Mouse (Mus musculus): ENCODE data around the gene Haspin. TPM values are rescaled to one million over a fixed set of nuclear protein-coding genes. Genes with fewer than 3 reads are reported as not detected.

Haspin gene
- 18.2 and 18.4 TPM in 2 replicates for polyA plus RNA-seq (2016; fragmentation: Nextera tagmentation; extraction: Ambion mirVana)

DNA sequence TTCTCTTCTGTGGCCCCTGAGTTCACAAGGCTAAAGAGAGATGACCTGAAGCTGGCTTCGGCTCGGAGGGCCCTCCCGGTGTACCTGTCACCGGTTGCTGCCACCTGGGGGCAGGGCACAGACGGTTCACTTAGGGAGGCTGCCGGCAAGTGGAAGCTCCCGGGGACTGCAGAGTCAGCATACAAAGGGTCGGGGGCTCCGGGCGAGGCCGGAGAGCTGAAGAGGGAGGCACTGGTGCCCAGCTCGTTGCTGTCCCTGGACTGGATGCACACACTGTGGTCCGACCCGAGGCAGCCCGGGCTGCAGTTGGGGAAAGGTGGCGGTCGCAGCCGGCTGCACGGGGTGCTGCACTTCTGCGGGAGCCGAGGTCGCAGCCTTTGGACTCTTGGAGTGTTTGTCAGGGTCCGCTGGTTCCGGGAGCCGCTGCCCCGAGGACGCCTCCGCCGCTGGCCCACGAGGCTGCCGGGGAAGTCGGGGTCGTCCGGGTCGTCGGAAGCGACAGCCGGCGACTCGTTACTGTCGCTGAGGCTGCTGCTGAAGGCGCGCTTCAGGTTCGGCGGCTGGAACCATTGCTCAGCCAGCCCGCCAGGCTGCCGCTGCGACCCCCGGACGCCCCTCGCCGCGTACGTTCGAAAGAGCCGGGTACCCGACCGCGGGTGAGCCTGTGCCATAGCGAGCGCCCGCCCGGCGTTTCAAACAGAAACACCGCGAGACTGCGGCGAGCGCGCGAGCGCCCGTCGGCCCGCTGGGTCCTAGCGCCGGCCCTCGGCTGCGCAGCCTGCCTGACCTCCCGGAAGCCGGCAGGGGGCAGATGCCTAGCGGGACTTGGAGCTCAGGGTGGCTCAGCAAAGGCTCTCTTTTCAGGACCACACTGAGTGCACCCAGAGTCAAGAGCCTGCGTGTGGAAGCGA lies at the start of gene Haspin:
Gene Haspin (minus strand): TSS at position 704 of the 911 bp plus-strand sequence.
- Histone ChIP-seq H3K4me2 (replicated peaks) (peak within 1 kb of the TSS; percentile 85), H3K27me3 (no peaks in the 10 kb centered on the region), H3K4me1 (peaks cover 36% of the 10 kb centered on the region), H3K36me3 (peaks cover 10% of the 10 kb centered on the region; the same call in 1 of the 2 replicates), H3K9me3 (no peaks in the 10 kb centered on the region), H3K4me3 (peak within 1 kb of the TSS; percentile 65), H3K27ac (no peak within 1 kb of the TSS), H3K9ac (peak within 1 kb of the TSS; percentile 69)
- peak; percentile 92 for ATAC-seq (ENCODE audit: insufficient number of reproducible peaks, insufficient read depth, low FRiP score, low TSS enrichment)
- WGBS, result under 1% methylated on average over 84 of the region's 84 CpGs

DNA sequence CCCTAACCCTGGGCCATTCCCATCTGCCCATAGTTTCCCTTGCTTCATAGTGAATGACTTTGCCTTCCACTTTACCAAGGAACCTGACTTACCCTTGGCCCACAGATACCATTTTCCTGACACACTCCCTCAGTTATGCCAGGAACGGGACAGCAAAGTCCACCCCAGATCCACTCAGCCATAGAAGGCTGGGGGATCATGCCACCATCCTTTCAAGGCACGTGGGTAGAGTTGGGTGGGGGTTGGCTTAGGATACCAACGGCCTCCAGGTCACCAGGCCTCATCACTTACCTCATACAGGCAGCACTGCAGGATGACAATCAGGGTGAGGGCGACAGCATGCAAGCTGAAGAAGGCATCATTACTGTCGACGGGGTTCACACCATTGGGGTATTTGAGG lies 49.1 kb upstream of the Haspin start:
- no peak for ATAC-seq (ENCODE audit: insufficient number of reproducible peaks, insufficient read depth, low FRiP score, low TSS enrichment)
- Histone ChIP-seq H3K27ac (no peak overlapping the region), H3K36me3 (peaks cover 35% of the 10 kb centered on the region), H3K27me3 (no peaks in the 10 kb centered on the region), H3K9ac (no peak overlapping the region), H3K9me3 (no peaks in the 10 kb centered on the region), H3K4me3 (no peak overlapping the region), H3K4me1 (no peaks in the 10 kb centered on the region), H3K4me2 (replicated peaks) (no peak overlapping the region)
- 85% methylated on average over 6 of the region's 6 CpGs for whole genome bisulfite sequencing

DNA sequence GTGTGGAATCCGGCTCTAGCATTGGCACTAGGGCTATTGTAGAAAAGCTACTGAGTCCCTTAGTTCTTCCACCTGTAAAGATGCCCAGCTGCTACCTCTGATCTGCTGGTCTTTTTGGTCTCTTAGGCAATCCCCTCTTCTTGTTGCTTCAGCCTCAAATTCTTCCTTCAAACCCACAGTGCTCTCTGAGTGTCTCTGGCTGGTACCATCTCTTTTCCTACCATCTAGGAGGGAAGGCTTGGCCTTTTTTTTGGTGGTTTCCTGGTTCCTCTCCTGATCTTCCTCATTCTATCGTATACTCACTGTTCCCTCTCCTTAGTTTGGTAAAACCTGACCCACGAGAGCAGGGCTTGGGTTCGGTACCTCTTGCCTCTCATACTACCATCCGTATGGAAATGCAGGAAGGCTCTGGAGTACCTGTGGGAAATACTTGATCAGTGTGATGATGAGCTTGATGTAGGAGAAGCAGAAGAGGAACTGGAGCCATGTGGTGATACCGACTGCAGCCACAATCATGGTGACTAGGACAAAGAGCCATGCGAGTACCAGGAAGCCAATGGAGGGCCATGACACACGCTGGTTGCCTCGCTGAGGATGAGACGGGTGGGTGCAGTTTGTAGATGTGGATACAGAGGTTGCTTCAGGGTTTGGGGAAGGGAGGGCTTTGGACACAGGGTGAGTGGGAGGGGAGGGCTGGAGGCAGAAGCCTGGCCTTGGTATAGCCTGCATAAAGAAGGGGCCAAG lies 48.0 kb upstream of the Haspin start:
- H3K4me2 ChIP-seq (replicated peaks), result no peak overlapping the region
- no peaks in the 10 kb centered on the region for H3K4me1 ChIP-seq
- no peaks in the 10 kb centered on the region for H3K27me3 ChIP-seq
- H3K4me3 ChIP-seq, result no peak overlapping the region
- ATAC-seq (ENCODE audit: insufficient number of reproducible peaks, insufficient read depth, low FRiP score, low TSS enrichment), result no peak
- peaks cover 28% of the 10 kb centered on the region for H3K36me3 ChIP-seq
- 90% methylated on average over 10 of the region's 10 CpGs for WGBS
- H3K27ac ChIP-seq, result no peak overlapping the region
- no peak overlapping the region for H3K9ac ChIP-seq
- H3K9me3 ChIP-seq, result no peaks in the 10 kb centered on the region

DNA sequence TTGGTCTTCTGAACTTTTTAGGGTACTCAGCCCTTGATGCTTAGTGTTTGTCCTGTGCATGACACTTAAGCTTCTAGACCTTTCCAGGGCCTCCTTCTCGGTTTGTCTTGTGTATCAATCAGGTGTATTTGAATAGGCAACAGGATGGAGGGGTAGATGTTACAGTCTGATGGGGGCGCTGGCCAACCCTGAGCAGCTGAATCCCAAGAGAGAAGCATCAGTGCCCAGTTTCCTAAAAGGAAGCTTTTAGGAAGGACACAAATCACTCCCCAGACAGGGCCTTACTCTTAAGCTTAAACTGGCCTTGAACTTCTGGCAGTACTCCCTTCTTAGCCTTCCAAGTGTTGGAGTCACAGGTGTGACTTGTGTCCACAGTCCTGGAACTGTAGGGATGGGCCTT lies 39.8 kb upstream of the Haspin start:
- peak overlapping the region; percentile 96 for H3K4me3 ChIP-seq
- no peak for ATAC-seq (ENCODE audit: insufficient number of reproducible peaks, insufficient read depth, low FRiP score, low TSS enrichment)
- peak overlapping the region; percentile 93 for H3K9ac ChIP-seq
- H3K36me3 ChIP-seq, result peaks cover 21% of the 10 kb centered on the region
- 2% methylated on average over 2 of the region's 2 CpGs for WGBS
- H3K4me1 ChIP-seq, result peaks cover 15% of the 10 kb centered on the region
- H3K9me3 ChIP-seq, result no peaks in the 10 kb centered on the region
- H3K4me2 ChIP-seq (replicated peaks), result peak overlapping the region; percentile 68
- H3K27ac ChIP-seq, result peak overlapping the region; percentile 95; the same call in 1 of the 2 replicates
- no peaks in the 10 kb centered on the region for H3K27me3 ChIP-seq

GRCm38 (mm10) chr11:73177509-73177875 lies 39.4 kb upstream of the Haspin start:
- Histone ChIP-seq H3K4me1 (peaks cover 15% of the 10 kb centered on the region), H3K9ac (peak overlapping the region; percentile 93), H3K27ac (peak overlapping the region; percentile 95), H3K4me3 (peak overlapping the region; percentile 96), H3K9me3 (no peaks in the 10 kb centered on the region), H3K27me3 (no peaks in the 10 kb centered on the region), H3K36me3 (peaks cover 21% of the 10 kb centered on the region), H3K4me2 (replicated peaks) (peak overlapping the region; percentile 68)
- under 1% methylated on average over 28 of the region's 28 CpGs for WGBS
- ATAC-seq (ENCODE audit: insufficient number of reproducible peaks, insufficient read depth, low FRiP score, low TSS enrichment), result peak; percentile 64

DNA sequence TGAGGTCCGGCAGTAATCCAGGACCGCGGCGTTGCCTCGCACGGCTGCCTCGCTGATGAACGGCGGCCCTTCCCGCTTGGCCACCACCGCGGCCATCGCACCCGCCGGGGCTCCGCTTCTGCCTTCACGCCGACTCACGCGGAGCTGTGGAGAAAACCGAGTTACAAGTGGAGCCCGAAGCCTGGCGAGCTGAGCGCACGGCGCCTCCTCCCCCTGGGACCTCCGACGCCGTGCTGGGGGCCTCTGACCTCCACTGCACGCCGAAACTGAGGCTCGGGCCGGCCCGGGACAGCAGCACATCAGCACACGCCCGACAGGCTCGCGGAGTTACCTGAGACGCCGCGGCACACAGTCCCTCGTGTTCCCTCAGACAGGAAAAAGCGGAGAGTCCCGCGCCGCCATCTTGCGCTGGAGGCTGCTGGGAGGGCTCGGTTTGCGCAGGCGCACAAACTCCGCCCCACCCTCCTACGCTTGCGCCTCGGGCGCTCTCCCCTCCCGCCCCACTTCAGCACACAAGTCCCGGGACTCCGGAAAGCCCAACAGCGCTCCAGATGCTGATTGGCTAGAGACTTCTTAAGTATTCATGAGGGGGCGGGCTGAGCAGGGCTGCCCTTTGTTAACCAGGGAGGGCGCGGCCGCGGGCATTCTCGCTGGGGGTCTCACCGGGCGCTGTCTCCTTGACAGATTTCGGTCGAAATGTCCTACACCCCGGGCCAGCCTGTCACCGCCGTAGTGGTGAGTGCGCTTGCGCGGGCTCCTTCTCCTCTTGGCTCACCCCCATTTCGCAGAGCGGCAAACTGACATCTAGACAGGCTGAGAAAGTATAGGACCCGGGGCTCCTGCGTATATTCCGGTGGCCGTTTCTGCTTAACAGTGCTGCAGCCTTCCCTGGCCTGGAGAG lies 38.8 kb upstream of the Haspin start, which contains the start of the genes Emc6 and Tax1bp3:
Gene Emc6 (minus strand): TSS at position 430 of the 901 bp plus-strand sequence.
Gene Tax1bp3 (plus strand): TSS at position 476 of the 901 bp plus-strand sequence.
- Histone ChIP-seq H3K27ac (peak within 1 kb of the TSS; percentile 95), H3K9me3 (no peaks in the 10 kb centered on the region), H3K27me3 (no peaks in the 10 kb centered on the region), H3K9ac (peak within 1 kb of the TSS; percentile 93), H3K36me3 (peaks cover 22% of the 10 kb centered on the region), H3K4me1 (peaks cover 15% of the 10 kb centered on the region), H3K4me2 (replicated peaks) (peak within 1 kb of the TSS; percentile 74), H3K4me3 (peak within 1 kb of the TSS; percentile 96)
- peak; percentile 96 for ATAC-seq (ENCODE audit: insufficient number of reproducible peaks, insufficient read depth, low FRiP score, low TSS enrichment)
- under 1% methylated on average over 81 of the region's 81 CpGs for WGBS

DNA sequence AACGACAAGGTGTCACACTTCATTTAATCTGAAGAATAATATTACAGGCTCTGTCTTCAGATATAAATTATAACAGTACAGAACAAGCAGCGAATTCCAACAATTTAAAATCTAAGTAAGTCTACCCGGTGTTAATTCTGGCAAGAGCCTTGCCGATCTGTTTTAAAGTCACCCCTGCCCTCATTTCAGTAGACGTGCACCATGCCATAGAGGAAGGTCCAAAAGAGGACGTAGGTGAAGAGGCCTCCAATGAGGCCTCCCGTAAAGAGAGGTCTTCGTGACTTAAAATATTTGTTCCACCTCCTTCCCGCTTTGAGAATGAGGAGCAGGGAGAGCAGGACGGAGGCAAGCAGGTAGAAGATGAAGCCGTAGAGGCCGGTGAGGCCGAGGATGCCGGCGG lies 38.1 kb upstream of the Haspin start:
- 1% methylated on average over 15 of the region's 15 CpGs for WGBS
- Histone ChIP-seq H3K27me3 (no peaks in the 10 kb centered on the region), H3K4me3 (peak overlapping the region; percentile 96), H3K27ac (peak overlapping the region; percentile 88), H3K4me2 (replicated peaks) (peak overlapping the region; percentile 74), H3K9ac (peak overlapping the region; percentile 93), H3K36me3 (peaks cover 25% of the 10 kb centered on the region), H3K9me3 (no peaks in the 10 kb centered on the region), H3K4me1 (peaks cover 15% of the 10 kb centered on the region)
- ATAC-seq (ENCODE audit: insufficient number of reproducible peaks, insufficient read depth, low FRiP score, low TSS enrichment), result no peak

GRCm38 (mm10) chr11:73175612-73176011 lies 37.5 kb upstream of the Haspin start:
- peak overlapping the region; percentile 96 for H3K4me3 ChIP-seq
- H3K9ac ChIP-seq, result peak overlapping the region; percentile 93
- no peak for ATAC-seq (ENCODE audit: insufficient number of reproducible peaks, insufficient read depth, low FRiP score, low TSS enrichment)
- H3K4me2 ChIP-seq (replicated peaks), result peak overlapping the region; percentile 74
- H3K36me3 ChIP-seq, result peaks cover 25% of the 10 kb centered on the region
- H3K27me3 ChIP-seq, result no peaks in the 10 kb centered on the region
- H3K4me1 ChIP-seq, result peaks cover 15% of the 10 kb centered on the region
- no peaks in the 10 kb centered on the region for H3K9me3 ChIP-seq
- no peak overlapping the region for H3K27ac ChIP-seq
- 34% methylated on average over 8 of the region's 8 CpGs for WGBS

DNA sequence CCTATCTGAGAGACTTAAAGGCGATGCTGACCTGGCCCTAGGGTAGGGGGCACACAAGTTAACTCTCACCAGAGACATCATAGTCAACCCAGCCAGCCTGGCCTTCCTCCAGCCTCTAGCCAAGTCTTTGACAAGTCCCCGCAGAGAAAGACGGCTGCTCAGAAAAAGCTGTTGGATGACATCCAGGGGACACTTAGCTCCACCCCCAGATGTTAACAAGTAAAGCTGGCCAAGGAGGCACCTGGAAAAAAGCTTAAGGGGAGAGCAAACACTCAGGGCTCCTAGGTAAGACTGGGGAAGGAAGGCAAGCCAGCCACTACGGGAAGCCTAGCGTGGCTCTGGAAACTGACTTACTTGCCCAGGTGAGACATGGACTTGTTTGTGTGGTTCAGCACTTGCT lies 34.1 kb upstream of the Haspin start:
- Histone ChIP-seq H3K4me1 (peaks cover 6% of the 10 kb centered on the region), H3K4me2 (replicated peaks) (no peak overlapping the region), H3K36me3 (peaks cover 29% of the 10 kb centered on the region), H3K4me3 (no peak overlapping the region), H3K27me3 (no peaks in the 10 kb centered on the region), H3K27ac (0 out of 2 replicates have a peak overlapping the region, but pooled peaks have one; percentile 50), H3K9me3 (no peaks in the 10 kb centered on the region), H3K9ac (no peak overlapping the region)
- ATAC-seq (ENCODE audit: insufficient number of reproducible peaks, insufficient read depth, low FRiP score, low TSS enrichment), result no peak
- 55% methylated on average over 5 of the region's 5 CpGs for WGBS

DNA sequence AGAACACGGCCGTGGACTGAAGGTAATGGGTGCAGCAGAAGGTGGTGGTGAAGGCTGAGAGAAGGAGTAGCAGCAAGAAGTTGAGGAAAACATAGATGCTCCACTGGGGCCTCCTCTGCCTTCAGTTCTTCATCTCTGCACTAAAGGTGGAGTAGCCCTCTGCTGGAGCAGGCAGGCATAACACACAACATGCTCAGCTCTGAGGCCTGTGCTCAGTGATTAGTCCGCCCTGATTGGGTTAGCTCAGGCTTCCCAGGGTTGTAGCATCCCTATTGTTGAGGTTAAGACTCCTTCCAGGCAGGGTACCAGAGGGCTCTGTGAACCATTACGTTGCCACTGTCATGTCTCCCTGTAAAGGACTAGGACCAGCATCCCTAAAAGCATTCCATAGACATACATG lies 31.1 kb upstream of the Haspin start:
- no peak overlapping the region for H3K4me3 ChIP-seq
- H3K27ac ChIP-seq, result no peak overlapping the region
- no peaks in the 10 kb centered on the region for H3K4me1 ChIP-seq
- no peaks in the 10 kb centered on the region for H3K27me3 ChIP-seq
- no peak overlapping the region for H3K9ac ChIP-seq
- 43% methylated on average over 4 of the region's 4 CpGs for WGBS
- H3K4me2 ChIP-seq (replicated peaks), result no peak overlapping the region
- no peaks in the 10 kb centered on the region for H3K9me3 ChIP-seq
- no peak for ATAC-seq (ENCODE audit: insufficient number of reproducible peaks, insufficient read depth, low FRiP score, low TSS enrichment)
- H3K36me3 ChIP-seq, result peaks cover 25% of the 10 kb centered on the region

GRCm38 (mm10) chr11:73168576-73168975 lies 30.5 kb upstream of the Haspin start:
- no peak overlapping the region for H3K27ac ChIP-seq
- H3K36me3 ChIP-seq, result peaks cover 19% of the 10 kb centered on the region; the same call in 1 of the 2 replicates
- H3K4me1 ChIP-seq, result no peaks in the 10 kb centered on the region
- no peak overlapping the region for H3K4me2 ChIP-seq (replicated peaks)
- no peak overlapping the region for H3K9ac ChIP-seq
- H3K9me3 ChIP-seq, result no peaks in the 10 kb centered on the region
- no peak overlapping the region for H3K4me3 ChIP-seq
- ATAC-seq (ENCODE audit: insufficient number of reproducible peaks, insufficient read depth, low FRiP score, low TSS enrichment), result no peak
- 87% methylated on average over 6 of the region's 6 CpGs for WGBS
- no peaks in the 10 kb centered on the region for H3K27me3 ChIP-seq
